Mouse (Mus musculus) forelimb bud, embryonic 11.5 days (tissue): ENCODE measurements around the gene Th.
A peak's percentile ranks its signal among the peaks of the same experiment; 100 is the strongest.

Experiments used
- DNase-seq: peaks from one replicate; pipeline ENCODE4 v3.0.0-alpha.2; 2012; ENCODE audit warnings: low read depth, low spot score

The Th gene

DNA sequence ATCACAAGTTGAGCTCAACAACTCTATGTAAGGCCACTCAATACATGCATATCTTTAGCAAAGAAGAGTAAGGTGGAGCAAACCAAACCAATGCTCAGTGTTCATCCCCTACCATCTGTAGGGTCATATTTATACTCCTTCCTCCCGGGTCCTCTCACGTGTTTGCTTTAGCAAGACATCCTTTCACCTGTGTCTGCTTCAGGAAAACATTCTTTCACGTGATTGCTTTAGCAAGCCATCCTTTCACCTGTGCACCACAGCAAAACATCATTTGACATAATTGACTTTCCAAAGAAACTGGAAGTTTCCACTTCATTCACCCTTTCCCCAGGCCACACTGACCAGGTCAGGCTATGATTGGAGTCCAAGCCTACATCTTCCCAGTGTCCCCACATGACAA is at the start of gene Th:
TSS of gene Th (minus strand) at position 101 of the 400 bp plus-strand sequence.
- no peak for DNase-seq

DNA sequence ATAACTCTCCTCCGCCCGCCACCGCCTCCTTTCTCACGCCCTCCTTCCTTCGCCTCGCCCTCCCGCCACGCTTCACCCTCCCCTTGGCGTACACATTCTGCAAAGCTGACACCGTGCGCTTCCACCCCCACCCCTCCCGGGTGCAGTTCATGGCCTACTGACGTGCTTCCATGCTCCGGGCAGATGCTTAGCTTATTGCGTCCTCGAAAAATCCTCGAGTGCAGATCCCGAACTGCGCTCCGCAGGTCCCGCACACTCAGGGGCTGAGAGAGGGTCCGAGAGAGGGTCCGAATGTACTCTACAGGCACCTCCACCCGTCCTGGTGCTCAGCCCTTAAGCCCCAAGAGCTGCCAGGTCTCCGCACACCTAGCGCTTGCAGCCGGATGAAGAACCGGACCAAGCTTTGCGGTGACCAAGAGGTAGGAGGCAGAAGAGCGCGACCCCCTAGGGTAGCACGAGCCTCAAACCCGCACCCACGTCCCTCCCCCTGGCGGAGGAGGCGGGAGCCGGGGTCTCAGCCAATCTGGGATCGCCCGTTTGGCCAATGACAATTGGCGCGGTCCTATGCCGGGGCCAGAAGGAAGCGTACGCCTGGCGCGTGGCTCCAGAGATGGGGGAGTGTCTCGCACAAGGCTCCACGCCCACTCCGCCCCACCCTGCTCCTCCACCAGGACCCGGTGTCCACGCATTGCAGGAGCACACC is 38.0 kb upstream of the Th start, which contains the start of gene Ascl2:
TSS of gene Ascl2 (minus strand) at position 456 of the 703 bp plus-strand sequence.
- peak; percentile 33 for DNase-seq

DNA sequence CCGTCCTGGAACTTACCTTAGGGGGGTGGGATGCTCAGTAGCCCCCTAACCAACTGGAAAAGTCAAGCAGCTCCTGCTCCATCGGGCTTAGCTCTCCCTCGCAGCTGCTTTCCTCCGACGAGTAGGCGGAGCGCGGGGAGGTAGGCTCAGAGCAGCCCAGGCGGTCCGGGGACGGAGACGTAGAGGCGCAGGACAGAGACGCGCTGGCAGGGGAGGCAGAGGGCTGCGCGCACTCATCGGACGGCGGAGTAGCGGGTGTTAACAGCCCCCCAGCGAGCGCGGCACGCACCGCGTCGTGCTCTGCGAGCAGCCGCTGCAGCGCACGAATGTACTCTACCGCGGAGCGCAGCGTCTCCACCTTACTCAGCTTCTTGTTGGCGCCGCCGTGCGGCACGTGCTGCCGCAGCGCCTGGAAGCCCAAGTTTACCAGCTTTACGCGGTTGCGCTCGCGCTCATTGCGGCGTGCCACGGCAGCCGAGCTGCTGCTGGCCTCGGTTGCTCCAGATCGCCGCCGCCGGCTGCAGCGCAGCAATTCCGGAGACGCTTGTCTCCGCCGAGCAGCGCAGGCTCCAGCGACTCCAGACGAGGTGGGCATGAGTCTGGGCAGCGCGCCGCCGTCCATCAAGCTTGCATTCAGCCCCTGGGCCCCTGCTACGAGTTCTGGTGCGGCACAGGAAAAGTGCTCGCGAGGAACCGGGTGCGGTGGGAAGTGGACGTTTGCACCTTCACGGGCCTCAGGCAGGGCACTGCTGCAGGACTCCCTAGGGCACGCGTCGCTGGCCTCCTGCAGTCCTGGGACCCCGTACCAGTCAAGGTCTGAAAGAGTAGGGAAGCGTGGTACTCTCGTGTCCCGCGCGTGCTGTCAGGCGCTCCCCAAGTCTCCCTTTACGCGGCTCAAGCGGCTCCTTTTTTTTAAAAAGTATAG is 37.2 kb upstream of the Th start:
- peak; percentile 80 for DNase-seq

DNA sequence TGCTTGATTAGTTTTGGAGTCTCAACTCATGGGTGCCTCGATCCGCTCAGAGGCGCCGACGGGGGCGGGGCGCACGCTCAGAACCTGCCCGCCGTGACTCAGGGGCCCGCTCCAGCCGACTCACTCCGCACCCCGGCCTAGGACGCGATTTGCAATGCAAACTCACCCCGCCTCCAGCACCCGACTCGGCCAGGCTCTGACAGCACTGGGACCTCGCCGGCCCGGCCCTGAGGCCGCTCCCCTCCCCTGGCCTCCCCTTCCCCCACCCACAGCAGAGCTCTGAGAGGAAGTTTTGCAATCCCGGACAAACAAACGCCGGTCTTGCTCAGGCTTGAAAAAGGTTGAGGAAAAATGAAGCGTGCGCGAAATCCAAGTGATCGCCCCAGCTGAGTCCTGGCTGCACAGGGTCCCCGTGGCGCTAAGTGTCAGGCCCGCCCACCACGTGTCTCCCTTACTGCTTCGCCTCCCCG is 36.5 kb upstream of the Th start:
- no peak for DNase-seq

DNA sequence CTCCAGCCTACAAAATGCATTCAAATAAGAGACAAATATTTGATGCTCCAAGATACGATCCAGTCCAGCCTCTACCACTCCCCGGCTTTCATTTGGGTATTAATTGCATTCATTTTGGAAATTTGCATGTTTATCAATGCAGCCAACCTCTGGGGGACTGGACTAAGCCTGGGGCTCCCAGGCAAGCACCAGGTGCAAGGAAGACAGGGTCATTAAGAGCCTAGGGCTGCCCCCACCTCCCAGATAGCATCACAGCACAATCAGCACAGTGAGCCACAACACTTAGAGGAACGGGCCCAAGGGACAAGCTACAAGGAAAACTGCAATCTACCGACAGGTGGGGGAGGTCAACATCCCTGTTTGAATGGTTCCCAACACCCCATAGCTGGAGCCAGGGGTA is 28.8 kb upstream of the Th start:
- no peak for DNase-seq

DNA sequence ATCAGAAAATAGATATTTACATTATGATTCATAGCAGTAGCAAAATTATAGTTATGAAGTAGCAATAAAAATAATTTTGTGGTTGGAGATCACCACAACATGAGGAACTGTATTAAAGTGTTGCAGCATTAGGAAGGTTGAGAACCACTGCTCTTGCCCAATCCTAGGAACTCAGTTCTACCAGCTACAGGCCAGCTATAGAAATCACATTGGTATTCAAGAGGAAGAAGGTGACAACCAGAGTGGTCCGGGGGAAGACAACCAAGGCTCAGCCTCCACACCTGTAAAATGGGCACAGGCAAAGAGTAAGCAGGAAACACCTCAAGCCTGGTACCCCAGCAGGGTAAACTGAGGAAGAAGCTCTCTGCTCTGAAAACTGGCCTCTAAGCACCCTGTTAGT is 27.9 kb upstream of the Th start:
- no peak for DNase-seq

DNA sequence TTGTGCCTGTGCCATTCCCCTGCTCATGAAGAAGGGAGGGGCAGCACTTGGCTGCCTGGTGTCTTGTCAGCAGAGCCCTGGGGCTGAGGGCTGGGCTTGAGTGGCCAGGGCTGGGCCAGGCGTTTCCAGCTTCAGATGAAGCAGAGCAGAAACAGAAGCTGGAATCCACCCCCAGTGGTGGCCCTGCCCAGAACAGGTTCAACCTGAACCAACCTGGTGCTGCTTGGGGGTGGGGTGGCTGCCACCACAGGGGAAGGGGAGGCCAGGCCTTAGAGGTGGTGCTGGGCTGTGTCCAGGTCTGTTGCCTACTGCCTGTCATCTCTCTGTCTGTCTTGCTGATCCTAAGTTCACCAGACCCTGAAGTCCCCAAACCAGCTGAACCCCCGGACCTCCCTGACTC is 25.1 kb upstream of the Th start:
- no peak for DNase-seq

DNA sequence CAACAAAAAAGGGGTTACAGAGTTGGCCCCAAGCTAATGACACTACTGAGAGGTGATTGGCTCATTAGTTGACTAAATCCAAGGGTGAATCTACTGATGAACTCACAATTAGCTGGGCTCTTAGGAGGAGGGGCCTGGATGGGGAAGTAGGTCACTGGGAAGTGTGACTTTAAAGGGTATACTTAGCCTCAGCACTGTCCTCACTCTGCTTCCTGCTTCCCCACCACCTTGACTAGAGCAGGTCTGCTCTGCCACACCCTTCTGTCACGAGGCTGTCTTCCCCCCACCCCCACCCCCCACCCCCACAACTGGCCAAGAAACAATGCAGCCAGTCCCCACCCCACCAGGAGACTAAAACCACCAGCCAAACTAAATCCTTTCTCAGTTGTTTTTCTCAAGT is 18.6 kb upstream of the Th start:
- no peak for DNase-seq

DNA sequence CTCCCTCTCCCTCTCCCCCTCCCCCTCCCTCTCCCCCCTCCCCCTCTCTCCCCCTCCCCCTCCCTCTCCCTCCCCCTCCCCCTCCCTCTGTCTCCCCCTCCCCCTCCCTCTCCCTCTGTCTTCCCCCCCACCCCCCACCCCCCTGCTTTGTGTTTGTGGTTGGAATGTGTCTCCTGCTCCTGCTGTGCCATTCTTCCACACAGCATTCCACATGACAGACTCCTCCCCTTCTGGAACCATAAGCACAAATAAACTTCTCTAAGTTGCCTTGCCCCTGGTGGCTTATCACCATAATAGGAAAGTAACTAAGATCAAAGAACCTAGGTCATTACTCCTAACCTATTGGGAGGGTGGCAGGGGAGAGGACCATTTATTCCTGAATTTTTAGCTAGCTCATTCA is 6.7 kb upstream of the Th start:
- DNase-seq = no peak

DNA sequence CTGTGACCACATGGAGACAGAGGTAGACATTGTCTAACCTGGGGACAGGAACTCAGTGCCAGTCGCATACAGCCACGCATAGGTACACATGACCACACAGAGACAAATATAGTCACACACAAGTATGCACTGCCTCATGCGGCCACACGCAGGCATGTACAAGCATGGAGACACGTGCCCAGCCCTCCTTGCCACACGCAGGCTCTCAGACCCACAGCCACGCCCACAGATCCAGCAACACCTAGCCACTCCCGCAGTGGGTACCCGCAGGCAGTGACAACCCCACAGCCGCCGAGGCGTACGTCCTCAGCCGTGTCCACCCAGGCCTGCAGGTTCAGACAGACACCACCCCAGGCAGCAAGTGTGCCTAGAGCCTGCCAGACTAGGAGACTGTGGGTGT is 4.8 kb upstream of the Th start:
- no peak for DNase-seq

DNA sequence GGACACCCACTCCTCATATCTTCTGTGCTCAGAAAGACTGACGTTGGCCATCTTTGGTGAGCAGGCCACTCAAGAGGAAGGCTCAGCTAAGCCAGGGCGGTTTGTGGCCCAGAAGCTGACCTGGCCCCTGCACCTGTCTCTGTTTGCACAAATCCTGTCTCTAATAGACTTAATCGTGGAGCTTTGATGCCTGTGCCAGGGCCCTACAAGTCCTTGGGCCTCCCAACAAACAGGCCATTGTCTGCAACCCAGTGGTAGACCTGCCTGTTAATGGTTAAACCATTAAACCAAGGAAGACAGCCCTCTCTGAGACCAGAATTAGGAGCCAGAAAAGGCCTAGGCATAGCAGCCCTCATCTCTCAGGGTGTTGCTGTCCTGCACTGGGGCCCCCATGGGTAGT is 1.5 kb upstream of the Th start:
- no peak for DNase-seq

DNA sequence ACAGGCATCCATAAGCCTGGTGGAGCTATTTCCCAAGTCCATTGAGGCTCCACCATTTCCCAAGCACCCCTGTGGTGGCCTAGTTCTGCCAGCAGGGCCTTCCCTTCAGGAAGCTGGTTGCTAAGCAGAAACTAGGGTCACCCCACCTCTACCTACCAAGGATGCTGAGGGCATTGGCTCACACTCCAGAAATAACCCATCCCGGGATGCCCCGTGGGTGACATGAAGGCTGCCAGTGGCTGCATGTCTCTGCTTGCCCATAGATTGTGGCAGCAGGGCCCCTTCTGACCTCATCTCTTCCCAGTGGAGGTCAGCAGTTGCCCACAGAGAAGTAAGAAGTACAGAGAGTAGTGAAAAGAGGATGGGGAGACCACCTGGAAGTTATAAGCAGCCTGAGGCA is 1.4 kb downstream of the Th start:
- no peak for DNase-seq

DNA sequence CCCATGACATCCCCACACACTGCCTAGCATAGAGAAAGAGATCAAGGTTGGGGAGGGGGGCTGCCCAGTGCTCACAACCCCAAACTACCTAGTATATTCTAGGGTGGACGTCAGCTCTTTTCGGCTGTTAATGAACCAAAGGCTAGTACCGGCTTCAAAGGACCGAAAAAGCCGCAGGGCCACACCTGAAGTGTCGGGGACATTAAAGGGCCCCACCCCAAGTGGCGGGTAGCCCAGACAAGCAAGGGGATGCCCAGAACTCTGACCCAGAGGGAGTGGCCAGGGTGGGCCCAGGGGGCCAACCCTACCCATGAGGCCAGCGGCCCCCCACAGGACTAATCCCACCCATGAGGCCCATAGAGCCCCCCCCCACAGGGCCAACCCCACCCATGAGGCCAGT is 3.6 kb downstream of the Th start:
- no peak for DNase-seq

DNA sequence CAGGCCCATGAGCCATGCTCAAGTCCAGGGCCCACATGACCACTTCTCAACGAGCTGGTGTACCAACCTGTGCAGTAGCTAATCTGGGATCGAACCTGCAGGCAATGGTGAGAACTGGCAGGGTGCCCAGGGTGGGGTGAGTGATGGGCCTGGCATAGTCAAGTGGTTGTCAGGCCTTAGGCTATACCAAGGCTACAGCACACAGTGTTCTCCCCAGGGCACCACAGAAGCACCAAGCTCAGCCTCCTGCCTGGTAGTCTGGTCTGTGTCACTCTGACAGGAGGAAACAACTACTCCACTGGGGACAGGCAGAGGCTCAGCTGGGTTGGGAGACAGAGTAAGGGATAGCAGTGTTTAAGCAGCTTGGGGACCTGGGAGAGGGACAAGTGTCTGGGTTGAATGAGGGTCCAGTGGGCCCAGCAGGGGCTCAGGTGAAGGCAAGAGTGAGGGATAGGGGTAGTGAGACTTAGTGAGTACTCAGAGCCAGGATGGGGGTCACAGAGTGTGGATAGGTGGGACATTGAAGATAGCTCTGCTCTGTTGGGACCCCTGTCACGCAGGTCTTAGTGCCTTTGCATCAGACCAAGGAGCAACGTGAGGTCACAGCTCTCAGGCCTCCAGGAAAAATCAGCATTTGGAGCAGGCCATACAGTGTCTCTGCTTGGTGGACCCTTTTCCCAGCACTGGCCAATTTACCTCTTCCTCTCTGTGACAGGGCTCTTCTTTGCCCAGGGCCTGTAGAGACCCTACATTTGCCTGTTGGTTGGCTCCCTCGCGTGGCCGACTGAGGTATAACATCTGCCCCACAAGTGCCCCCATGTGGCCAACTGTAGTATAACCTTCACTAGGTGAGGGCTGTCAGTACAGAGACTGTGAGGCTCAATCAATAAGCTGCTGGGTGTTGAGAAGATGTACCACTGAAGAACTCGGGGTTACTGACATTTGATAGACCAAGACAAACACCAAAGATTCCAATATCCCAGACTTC is 12.0 kb downstream of the Th start:
- peak; percentile 80 for DNase-seq

DNA sequence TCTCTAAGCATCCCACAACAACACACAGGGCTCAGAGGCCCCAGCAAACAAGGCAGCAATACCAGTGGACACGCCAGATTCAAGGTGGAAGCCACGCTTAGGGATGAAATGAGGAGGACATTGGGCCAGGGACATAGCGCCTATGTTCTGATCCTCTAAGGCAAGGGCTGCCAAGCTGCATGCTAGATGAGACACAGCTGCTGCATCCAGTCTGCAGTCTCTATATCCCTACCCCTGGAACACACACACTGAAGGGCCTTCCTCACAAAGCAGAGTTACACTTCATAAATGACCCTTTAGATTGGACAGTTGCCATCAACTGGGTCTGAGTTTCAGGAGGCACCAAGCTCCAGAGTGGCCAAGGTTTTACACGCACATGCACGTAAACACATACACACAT is 13.3 kb downstream of the Th start:
- no peak for DNase-seq

DNA sequence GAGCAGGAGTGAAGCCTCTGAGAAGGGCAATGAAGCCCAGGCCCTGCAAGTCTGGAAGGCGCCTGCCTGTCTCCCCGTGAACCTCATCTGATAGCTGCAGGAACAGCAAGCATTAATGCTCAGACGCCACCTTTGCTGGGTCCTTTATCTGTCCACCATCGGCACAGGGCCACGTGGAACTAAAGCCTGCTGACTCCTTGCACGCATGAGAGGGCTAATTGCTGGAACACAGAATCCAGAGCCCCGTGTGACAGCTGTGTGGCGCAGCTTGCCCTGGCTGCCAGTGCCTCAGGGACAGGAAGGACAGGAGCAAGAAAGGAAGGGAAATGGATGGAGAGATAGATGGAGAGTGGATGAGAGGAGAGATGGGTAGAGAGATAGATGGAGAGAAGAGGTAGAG is 14.8 kb downstream of the Th start:
- no peak for DNase-seq

DNA sequence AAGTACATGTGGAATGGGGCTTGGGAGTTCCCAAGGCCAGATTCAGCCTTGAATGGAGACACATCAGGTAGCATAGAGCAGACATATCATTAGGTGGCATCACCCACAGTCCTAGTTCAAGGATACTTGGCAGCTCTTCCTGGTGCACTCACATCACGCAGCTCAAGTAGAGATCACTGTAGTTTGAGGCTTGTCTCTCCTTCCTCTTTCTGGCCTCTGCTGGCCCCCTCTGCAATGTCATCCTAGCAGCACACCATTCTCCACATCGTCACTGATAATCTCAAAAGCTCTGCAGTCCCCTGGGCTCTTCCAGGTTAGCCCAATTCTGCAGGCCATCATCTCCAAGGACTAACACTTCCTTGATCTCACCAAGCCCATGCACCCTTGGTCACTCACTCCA is 19.2 kb downstream of the Th start:
- no peak for DNase-seq

DNA sequence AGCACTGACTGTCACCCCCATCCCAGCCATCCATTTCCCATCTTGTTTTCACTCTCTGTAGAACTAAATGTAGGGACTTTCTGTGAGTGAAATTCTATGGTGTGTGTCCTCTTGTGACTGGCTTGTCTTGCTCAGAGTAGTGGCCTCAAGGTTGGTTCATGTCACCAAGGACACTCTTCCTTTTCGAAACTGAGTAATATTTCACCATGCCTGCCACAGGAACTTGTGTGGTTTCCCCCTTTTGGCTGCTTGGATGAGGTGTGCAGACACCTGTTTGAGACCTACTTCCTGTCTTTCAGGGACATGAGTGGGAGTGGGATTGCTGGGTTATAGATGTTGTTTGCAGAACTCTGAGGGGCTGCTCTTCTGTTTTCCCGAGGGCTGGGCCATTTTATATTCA is 20.8 kb downstream of the Th start:
- DNase-seq = no peak

DNA sequence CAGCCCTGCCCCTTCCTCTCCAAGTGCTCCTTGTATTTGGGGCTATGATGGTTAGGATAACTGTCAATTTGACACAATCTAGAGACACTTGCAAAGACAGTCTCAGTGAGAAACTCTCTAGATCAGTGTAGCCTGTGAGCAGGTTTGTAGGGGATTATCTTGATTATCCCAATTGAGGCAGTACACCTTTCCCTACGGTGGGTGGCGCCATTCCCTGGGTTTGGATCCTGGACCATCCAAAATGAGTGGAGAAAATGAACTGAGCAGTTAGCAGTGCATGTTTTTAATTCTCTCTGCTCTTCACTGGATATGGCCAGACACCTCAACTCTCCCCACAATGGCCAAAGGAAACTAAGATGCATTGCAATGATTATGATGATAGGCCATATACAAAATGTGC is 21.3 kb downstream of the Th start:
- no peak for DNase-seq

DNA sequence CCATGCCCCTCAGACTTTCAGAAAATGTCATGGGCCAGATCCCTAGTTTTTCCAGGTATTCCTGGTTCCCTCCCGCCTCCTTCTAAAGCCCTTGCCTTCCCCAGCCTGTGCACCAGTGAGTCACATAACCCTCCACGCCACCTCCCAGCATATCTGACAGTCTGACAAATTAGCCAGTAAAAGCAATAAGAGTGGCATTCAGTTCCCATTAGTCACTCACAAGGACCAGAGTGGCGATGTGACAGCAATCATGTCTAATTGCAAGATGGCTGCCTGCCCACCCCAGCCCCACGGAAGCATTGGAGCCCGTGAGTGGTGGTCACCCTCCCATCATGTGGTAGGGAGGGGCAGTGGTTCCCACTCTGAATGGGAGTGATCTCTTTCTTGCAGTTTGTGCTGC is 25.3 kb downstream of the Th start:
- no peak for DNase-seq

DNA sequence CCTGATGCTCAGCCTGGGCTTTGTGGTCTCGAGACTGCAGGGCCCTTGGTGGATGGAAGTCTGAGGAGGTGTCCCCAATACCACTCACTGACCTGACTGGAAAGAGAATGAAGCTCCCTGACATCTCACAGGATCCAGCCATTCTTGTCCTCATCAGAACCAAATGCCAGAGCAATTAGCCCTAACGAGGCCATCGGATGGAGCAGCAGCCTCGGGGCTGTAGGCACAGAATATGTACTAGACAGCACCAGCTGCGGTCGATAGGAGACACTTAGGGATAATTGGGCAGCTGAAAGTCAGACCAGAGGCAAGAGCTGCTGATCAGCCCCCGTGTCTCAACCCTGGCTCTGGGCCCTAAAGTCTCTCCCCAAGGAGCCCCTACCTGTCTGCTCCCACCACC is 26.6 kb downstream of the Th start:
- no peak for DNase-seq

DNA sequence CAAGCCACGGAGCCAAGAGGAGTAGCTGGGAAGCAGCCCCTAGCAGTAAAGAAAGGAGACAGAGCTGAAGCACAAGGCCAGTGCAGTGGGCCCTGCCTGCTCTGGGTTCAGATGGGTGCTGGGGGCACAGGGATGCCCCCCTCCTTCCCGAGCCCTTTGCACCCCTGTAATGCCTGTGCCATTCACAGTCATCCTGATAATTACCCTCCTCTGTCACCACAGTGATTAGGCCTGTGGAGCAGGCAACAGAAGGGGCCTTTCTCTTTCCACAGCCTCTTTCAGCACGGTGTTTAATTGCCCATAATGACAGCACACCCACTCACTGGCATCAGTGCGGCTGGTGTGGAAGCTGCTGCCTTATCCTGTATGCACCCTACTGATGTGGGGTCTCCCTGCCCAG is 28.0 kb downstream of the Th start:
- DNase-seq = no peak
